Mouse (Mus musculus) neural tube, embryonic 14.5 days (tissue): ENCODE results near the gene Trdn. TPM values are rescaled to one million over a fixed set of nuclear protein-coding genes. Genes with fewer than 3 reads are reported as not detected.

ENCODE experiments used
- ATAC-seq: fragments of 200-750 bp; cut with Nextera tagmentation; 2 replicates; pipeline ENCODE4 v1.8.0; 2017; ENCODE audit warnings: low read depth, mild to moderate bottlenecking, moderate TSS enrichment, moderate library complexity
- H3K27ac ChIP-seq: fragments of 300-500 bp; sonication (generic); 2 replicates; pipeline ENCODE4 v1.5.1; 2014; ENCODE audit warnings: low read depth, mild to moderate bottlenecking, control low read depth, low read length, moderate library complexity, mixed read lengths
- H3K27me3 ChIP-seq: fragments of 300-500 bp; sonication (generic); 2 replicates; pipeline ENCODE4 v1.6.1; 2014; ENCODE audit warnings: low read length; ENCODE audit not compliant: control insufficient read depth, insufficient read depth
- H3K36me3 ChIP-seq: fragments of 300-500 bp; sonication (generic); 2 replicates; pipeline ENCODE4 v1.6.1; 2014; ENCODE audit warnings: low read length, mixed read lengths; ENCODE audit not compliant: control insufficient read depth, insufficient read depth
- H3K4me1 ChIP-seq: fragments of 300-500 bp; sonication (generic); 2 replicates; pipeline ENCODE4 v1.6.1; 2014; ENCODE audit warnings: low read length; ENCODE audit not compliant: control insufficient read depth, insufficient read depth
- H3K4me2 ChIP-seq: fragments of 300-500 bp; sonication (generic); 2 replicates; pipeline ENCODE4 v1.6.1; 2014; ENCODE audit warnings: mild to moderate bottlenecking, low read depth, low read length, control low read depth
- H3K4me3 ChIP-seq: fragments of 300-500 bp; sonication (generic); 2 replicates; pipeline ENCODE4 v1.5.1; 2014; ENCODE audit warnings: low read depth, low read length, control low read depth, mixed read lengths
- H3K9ac ChIP-seq: fragments of 300-500 bp; sonication (generic); replicated peaks from 2 replicates; pipeline ENCODE4 v1.6.1; 2014; ENCODE audit warnings: low read depth, mild to moderate bottlenecking, control low read depth, low read length, mixed read lengths
- H3K9me3 ChIP-seq: fragments of 300-500 bp; sonication (generic); 2 replicates; pipeline ENCODE4 v1.6.1; 2016; ENCODE audit warnings: low read length; ENCODE audit not compliant: control insufficient read depth
- WGBS: fragments of 180-500 bp; shearing (Covaris S2); extraction: QIAGEN DNeasy Blood & Tissue Kit; methylation state at CpG from one replicate; pipeline ENCODE4 v1.1.7; 2014; 5-methylcytosine and 5-hydroxymethylcytosine counted together
- polyA plus RNA-seq: library from polyadenylated mRNA; unstranded; fragments of >200 nt; fragmentation: Nextera tagmentation; extraction: Ambion mirVana; gene quantifications from 2 replicates; pipeline ENCODE4 v1.2.1, GENCODE M21; 2014

Gene Trdn
- polyA plus RNA-seq, 1 experiment from 2014 or later, result 0.28 TPM

DNA sequence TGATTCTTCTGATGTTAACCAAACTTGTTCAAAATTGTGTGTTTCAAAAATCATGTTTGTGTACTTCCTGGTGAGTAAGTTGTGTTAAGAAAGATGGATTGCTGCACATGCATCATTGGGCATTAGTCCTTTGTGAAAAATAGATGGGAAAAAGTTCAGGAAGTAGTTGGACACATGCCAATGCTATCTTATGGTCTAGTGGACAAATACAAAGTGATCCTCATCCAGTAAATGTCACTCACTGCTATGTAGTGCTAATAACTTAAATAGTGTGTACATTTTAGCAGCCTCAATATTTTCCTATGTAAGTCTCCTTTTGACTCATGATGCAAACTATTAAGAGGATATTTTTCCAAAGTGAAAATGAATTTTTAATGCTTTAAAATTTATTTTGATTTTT, 27.6 kb downstream of the Trdn start:
- Histone ChIP-seq H3K4me3 (no peak overlapping the region), H3K36me3 (no peaks in the 10 kb centered on the region), H3K27me3 (no peaks in the 10 kb centered on the region), H3K27ac (no peak overlapping the region), H3K4me2 (no peak overlapping the region), H3K9me3 (no peaks in the 10 kb centered on the region), H3K9ac (no peak overlapping the region), H3K4me1 (no peaks in the 10 kb centered on the region)
- ATAC-seq, result no peak

DNA sequence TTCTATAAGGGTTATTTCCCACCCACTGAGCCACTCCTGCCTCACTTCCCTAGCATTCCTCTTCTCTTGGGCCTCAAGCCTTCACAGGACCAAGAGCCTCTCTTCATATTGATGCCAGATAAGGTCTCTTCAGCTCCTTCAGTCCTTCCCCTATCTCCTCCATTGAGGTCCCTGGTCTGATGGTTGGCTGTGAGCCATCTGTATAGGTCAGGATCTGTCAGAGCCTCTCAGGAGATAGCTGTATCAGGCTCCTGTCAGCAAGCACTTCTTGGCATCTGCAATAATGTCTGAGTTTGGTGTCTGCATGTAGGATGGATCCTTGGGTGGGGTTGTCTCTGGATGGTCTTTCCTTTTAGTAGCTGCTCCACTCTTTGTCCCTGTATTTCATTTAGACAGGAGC, 42.7 kb downstream of the Trdn start:
- Histone ChIP-seq H3K9me3 (no peaks in the 10 kb centered on the region), H3K27me3 (no peaks in the 10 kb centered on the region), H3K9ac (no peak overlapping the region), H3K27ac (no peak overlapping the region), H3K36me3 (no peaks in the 10 kb centered on the region), H3K4me3 (no peak overlapping the region), H3K4me1 (no peaks in the 10 kb centered on the region), H3K4me2 (no peak overlapping the region)
- no peak for ATAC-seq

DNA sequence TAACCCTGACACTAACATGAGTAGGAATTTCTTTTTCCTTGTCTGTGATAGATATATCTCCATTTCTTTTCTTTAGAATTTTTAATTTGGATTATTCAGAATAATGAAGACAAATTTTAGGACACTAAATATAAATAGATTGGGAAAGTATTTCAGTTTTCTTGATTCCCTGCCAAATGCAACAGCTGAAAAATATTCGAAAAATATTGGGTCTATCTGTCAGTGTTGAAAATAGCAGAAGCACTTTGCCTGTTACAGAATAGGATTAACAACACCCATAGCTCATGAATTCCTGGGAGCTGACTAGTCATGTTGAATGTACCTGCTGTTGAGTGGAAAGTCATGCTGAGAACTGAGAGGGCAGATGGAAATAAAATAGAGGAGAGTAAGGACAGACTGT, 64.6 kb downstream of the Trdn start:
- no peaks in the 10 kb centered on the region for H3K36me3 ChIP-seq
- no peak overlapping the region for H3K27ac ChIP-seq
- H3K4me2 ChIP-seq, result no peak overlapping the region
- H3K9me3 ChIP-seq, result no peaks in the 10 kb centered on the region
- no peaks in the 10 kb centered on the region for H3K27me3 ChIP-seq
- no peak for ATAC-seq
- H3K4me1 ChIP-seq, result no peaks in the 10 kb centered on the region
- no peak overlapping the region for H3K4me3 ChIP-seq
- no peak overlapping the region for H3K9ac ChIP-seq
- WGBS, result 93% methylated on average over 1 of the region's 1 CpGs

DNA sequence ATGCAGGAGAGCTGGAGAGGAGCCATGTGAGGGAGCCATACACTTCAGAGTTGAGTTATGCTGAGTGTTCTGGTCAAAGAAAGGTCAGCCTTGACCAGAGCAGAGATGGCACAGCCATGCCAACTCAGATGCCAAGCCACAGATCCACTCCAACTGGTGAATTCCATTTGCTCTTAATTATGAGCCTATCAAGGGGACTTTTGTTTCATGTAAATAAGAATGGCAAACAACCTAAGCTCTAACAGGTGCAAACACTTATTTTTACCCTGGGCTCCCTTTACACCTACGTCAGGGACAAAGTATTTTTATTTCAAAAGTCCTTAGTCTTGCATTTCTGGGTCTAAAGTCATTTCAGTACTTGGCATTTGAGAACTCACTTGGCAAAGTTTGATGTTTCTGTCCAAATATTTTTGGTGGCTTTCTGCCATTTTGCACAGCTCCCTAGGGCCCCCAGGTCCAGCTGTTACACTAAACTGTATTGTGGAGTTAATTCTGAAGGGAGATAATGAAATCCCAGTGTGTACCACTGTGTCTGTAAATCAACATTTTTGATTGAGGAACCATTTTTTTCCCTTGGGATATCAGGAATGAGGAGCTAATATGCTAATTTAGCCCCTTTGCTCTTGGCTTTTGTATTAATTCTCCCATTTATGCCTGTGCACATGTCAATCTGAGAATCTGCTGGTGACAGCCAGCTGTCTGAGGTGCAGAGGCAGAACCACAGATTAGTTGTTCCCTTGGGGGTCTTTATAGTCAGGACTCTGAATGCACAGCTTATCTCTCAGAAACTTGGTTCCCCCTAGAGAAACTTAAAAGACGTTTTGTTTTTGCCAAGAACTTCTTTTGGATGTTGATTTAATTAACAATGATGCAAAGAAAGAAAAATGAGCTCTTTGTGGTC, 99.6 kb downstream of the Trdn start:
- H3K9me3 ChIP-seq, result no peaks in the 10 kb centered on the region
- 46% methylated on average over 2 of the region's 2 CpGs for WGBS

DNA sequence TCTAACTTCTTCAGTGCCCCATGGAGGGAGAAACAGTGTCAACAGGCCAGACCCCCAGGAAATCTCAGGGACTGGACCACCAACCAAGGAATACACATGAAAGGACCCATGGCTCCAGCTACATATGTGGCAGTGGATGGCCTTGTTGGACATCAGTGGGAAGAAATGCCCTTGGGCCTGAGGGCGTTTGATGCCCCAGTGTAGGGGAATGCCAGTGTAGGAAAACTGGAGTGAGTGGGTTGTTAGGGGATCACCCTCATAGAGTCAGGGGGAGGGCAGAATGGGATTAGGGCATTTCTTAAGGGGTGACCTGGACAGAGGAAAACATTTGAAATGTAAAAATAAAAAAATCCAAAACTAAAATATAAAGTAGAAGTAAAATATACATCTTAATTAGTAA, 108.7 kb downstream of the Trdn start:
- H3K27ac ChIP-seq, result no peak overlapping the region
- no peak overlapping the region for H3K4me2 ChIP-seq
- H3K36me3 ChIP-seq, result no peaks in the 10 kb centered on the region
- no peak overlapping the region for H3K9ac ChIP-seq
- H3K4me3 ChIP-seq, result no peak overlapping the region
- H3K9me3 ChIP-seq, result no peaks in the 10 kb centered on the region
- WGBS, result 71% methylated on average over 1 of the region's 1 CpGs
- H3K4me1 ChIP-seq, result no peaks in the 10 kb centered on the region
- no peaks in the 10 kb centered on the region for H3K27me3 ChIP-seq
- ATAC-seq, result no peak

More for the DNA sequence above, 99.6 kb downstream of the Trdn start:
- no peak overlapping the region for H3K9ac ChIP-seq
- H3K4me2 ChIP-seq, result no peak overlapping the region
- ATAC-seq, result peak; percentile 65; the same call in 1 of the 2 replicates
- H3K36me3 ChIP-seq, result no peaks in the 10 kb centered on the region
- H3K4me3 ChIP-seq, result no peak overlapping the region
- H3K27ac ChIP-seq, result no peak overlapping the region
- H3K4me1 ChIP-seq, result no peaks in the 10 kb centered on the region
- H3K27me3 ChIP-seq, result no peaks in the 10 kb centered on the region

DNA sequence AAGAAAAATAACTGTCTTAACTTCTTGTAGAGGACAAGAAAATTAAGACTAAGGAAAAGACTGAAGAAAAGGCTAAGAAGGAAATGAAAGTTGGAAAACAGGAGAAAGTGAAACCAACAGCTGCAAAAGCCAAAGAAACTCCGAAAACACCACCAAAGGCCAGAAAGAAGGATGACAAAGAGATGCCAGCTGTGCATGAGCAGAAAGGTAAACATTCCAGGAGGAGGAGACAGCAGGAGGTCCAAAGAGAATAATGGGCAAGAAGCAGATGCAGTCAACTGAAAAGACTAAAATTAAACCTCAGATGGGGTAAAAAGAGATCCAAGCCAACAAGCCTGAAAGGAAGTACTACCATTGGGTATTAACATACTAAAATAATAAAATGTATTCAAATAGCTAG, 115.6 kb downstream of the Trdn start:
- no peak overlapping the region for H3K4me2 ChIP-seq
- no peak overlapping the region for H3K9ac ChIP-seq
- no peak overlapping the region for H3K27ac ChIP-seq
- no peaks in the 10 kb centered on the region for H3K9me3 ChIP-seq
- no peaks in the 10 kb centered on the region for H3K36me3 ChIP-seq
- no peak for ATAC-seq
- WGBS, result 9% methylated on average over 1 of the region's 1 CpGs
- H3K4me3 ChIP-seq, result no peak overlapping the region
- no peaks in the 10 kb centered on the region for H3K4me1 ChIP-seq
- H3K27me3 ChIP-seq, result no peaks in the 10 kb centered on the region

DNA sequence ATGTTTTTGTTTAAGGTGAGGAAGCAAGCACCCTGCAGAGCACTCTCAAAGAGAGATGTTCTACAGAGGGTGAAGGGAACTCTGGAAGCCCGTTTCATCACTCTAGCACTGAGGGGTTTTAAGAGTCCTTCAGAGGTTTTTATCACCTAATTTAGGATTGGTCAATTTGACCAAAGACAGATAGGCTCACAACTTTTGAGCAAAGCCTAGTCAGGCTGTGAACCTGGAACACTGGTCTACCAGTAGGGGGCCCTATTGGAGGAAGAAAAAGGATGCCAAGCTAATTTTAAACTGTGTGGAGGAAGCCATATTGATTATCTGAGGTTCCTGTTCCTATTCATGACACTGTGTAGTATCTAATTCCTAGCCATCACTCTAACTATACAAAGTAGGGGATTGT, 117.9 kb downstream of the Trdn start:
- Histone ChIP-seq H3K27me3 (no peaks in the 10 kb centered on the region), H3K4me1 (no peaks in the 10 kb centered on the region), H3K27ac (no peak overlapping the region), H3K9ac (no peak overlapping the region), H3K4me2 (no peak overlapping the region), H3K9me3 (no peaks in the 10 kb centered on the region), H3K36me3 (no peaks in the 10 kb centered on the region), H3K4me3 (no peak overlapping the region)
- no peak for ATAC-seq
- WGBS, result 50% methylated on average over 1 of the region's 1 CpGs

DNA sequence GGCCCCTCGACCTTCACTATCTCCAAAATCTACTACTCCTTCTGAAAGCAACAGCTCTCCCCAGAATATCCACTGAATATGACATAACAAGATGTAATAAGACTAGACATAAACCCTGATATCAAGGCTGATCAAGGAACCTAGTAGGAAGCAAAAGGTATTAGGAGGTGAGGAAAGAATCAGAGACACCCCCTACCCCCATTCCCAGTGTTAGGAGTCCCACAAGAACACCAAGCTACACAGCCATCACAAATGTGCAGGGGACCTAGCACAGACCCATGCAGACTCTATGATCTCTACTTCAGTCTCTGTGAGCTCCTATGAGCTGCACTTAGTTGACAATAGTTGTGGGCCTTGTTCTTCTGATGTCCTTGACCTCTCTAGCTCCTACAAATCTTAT, 130.1 kb downstream of the Trdn start:
- Histone ChIP-seq H3K4me2 (no peak overlapping the region), H3K36me3 (no peaks in the 10 kb centered on the region), H3K9me3 (no peaks in the 10 kb centered on the region), H3K4me3 (no peak overlapping the region), H3K4me1 (no peaks in the 10 kb centered on the region), H3K27me3 (no peaks in the 10 kb centered on the region), H3K9ac (no peak overlapping the region), H3K27ac (no peak overlapping the region)
- ATAC-seq, result no peak
- WGBS, result 82% methylated on average over 1 of the region's 1 CpGs

DNA sequence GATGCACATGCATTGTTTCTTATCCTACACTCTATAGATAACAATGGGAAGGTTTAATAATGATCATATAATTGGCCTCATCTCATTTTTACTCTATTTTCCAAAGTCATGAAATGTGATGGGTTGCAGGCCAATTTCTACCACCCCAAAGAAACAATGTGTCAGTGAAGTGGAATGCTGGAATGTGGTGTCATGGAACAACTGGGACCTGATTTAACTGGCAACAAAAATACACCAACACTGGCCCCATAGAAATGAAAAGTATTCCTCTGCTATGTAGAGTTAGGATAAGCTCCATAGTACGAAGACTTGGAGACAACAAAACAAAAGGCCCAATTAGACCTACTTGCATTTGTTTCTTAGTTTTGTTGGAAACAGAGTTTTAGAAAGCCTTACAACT, 173.6 kb downstream of the Trdn start:
- H3K4me2 ChIP-seq, result no peak overlapping the region
- no peak for ATAC-seq
- no peak overlapping the region for H3K9ac ChIP-seq
- no peak overlapping the region for H3K27ac ChIP-seq
- H3K36me3 ChIP-seq, result no peaks in the 10 kb centered on the region
- no peaks in the 10 kb centered on the region for H3K9me3 ChIP-seq
- 75% methylated on average over 1 of the region's 1 CpGs for WGBS
- H3K27me3 ChIP-seq, result no peaks in the 10 kb centered on the region
- H3K4me3 ChIP-seq, result no peak overlapping the region
- H3K4me1 ChIP-seq, result no peaks in the 10 kb centered on the region
